Mouse (Mus musculus) CH12.LX (cell line): ENCODE measurements around the gene Sirt4.

Experiments used
- CHD1 ChIP-seq: IDR thresholded peaks from 2 replicates; pipeline ENCODE4 v1.6.1; 2012; ENCODE audit warnings: low read depth, low read length, improper control_type of control experiment, inconsistent platforms
- CTCF ChIP-seq, 2 experiments: IDR thresholded peaks in 1 of 2; conservative IDR thresholded peaks in 1 of 2; 2 replicates each; pipeline ENCODE4 v1.5.1; 2011 to 2012; ENCODE audit warnings: low read depth in 2 of 2, low read length in 2 of 2, improper control_type of control experiment in 1 of 2, inconsistent platforms in 1 of 2, mild to moderate bottlenecking in 1 of 2, moderate library complexity in 1 of 2
- EP300 ChIP-seq: IDR thresholded peaks from 2 replicates; pipeline ENCODE4 v1.6.1; 2011; ENCODE audit warnings: low read length, improper control_type of control experiment
- ETS1 ChIP-seq: conservative IDR thresholded peaks from 2 replicates; pipeline ENCODE4 v1.6.1; 2012; ENCODE audit warnings: low read depth, mild to moderate bottlenecking, inconsistent platforms, low read length, improper control_type of control experiment, moderate library complexity
- HCFC1 ChIP-seq: IDR thresholded peaks from 2 replicates; pipeline ENCODE4 v1.6.1; 2012; ENCODE audit warnings: low read depth, mild to moderate bottlenecking, inconsistent platforms, low read length, improper control_type of control experiment
- JUND ChIP-seq: conservative IDR thresholded peaks from 2 replicates; pipeline ENCODE4 v1.6.1; 2011; ENCODE audit warnings: low read depth, low read length, improper control_type of control experiment
- POLR2A ChIP-seq: IDR thresholded peaks from 2 replicates; pipeline ENCODE4 v1.6.1; 2011; ENCODE audit warnings: low read depth, mild to moderate bottlenecking, improper control_type of control experiment, low read length
- POLR2AphosphoS2 ChIP-seq: IDR thresholded peaks from 2 replicates; pipeline ENCODE4 v1.6.1; 2011; ENCODE audit warnings: low read depth, low read length, improper control_type of control experiment
- USF1 ChIP-seq: IDR thresholded peaks from 2 replicates; pipeline ENCODE4 v1.6.1; 2014; ENCODE audit warnings: low read depth, mild to moderate bottlenecking, inconsistent platforms, low read length, improper control_type of control experiment

DNA sequence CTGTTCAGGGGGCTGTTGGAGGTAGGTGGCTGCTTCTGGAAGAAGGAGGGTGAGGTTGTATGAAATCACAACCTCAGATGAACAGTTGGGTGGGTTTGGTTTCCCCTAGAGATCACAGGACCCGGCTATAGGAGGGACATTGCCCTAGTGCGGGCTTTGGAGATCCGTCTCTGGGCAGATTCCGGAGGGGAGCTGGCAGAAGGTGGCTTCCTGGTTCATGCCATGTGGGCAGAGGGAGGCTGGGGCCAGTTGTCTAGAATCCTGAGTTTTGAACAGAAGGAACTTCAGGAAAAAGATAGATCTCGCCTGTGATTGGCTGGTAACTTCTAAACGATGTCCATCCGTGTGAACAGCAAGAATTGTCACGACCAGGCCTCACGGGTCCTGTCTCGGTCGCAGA lies 52.1 kb downstream of the Sirt4 start:
- TF ChIP-seq HCFC1 (no peak), POLR2A (no peak), JUND (no peak), CHD1 (no peak), CTCF (conservative IDR thresholded peaks at IDR 0.05 in 1 of 2, IDR thresholded peaks at IDR 0.05 in 1 of 2; ENCODE audit: low read depth in 2 of 2, low read length in 2 of 2) (no peak), EP300 (no peak), POLR2AphosphoS2 (no peak), USF1 (no peak), ETS1 (no peak)
